8 mouse cellular contexts compared by ENCODE assay signal in the genomic region with DNA sequence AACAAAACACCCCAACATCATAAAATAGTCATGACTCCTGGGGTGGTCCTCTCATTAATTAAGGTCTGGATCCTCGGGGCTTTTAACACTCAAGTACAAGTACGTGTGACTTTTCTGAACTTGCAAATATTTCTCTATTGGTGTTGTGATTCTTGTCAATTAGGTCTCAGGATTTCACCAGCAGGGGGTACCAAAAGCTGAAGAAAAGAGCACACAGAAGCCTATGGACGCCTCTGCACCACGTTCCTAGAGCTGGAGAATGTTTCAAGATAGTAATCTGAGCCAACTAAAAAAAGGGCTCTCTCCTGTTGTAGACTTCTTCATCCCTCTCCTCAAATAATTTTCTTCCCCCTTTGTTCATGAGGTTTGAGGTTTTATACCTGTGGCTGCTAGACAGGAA.
DNase-seq lines count a peak whose midpoint lies in the region.

No protein-coding gene starts in this region.

- peak; percentile 6 to 23 for DNase-seq in heart, postnatal 10 days
- DNase-seq in heart, adult 11 months = no peak
- peak; percentile 21 for DNase-seq in lung, postnatal 10 days
- DNase-seq in lung, postnatal 14 days = no peak
- DNase-seq in forelimb bud, embryonic 11.5 days (ENCODE audit: low read depth, low spot score) = peak; percentile 31
- peak; percentile 11 for DNase-seq in right cerebral cortex, postnatal 14 days
- DNase-seq in ovary, postnatal 36 days (ENCODE audit: low spot score) = no peak
- DNase-seq in ovary, postnatal 10 days (ENCODE audit: low spot score) = no peak

- intact Hi-C loops in heart, postnatal 10 days (cut with DNase I) = loop anchor here (5.0 kb wide), 1 partner anchor 1021 kb away; no protein-coding TSS in a partner anchor

Comparison
In these comparisons a context has a peak if more than half of its experiments do, and no peak if none do; other contexts are left out.
1. DNase-seq: peak in heart, postnatal 10 days (2 of 2), lung, postnatal 10 days (single experiment), forelimb bud, embryonic 11.5 days (single experiment) and right cerebral cortex, postnatal 14 days (single experiment); none in heart, adult 11 months (single experiment), lung, postnatal 14 days (single experiment), ovary, postnatal 36 days (single experiment) and ovary, postnatal 10 days (single experiment).